Mouse (Mus musculus): Measurements from ENCODE around the gene Eef1akmt4. TPM values are rescaled to one million over a fixed set of nuclear protein-coding genes. Genes with fewer than 3 reads are reported as not detected.
A peak's percentile ranks its signal among the peaks of the same experiment; 100 is the strongest.

The Eef1akmt4 gene
- polyA plus RNA-seq (2011; ENCODE audit: insufficient read length, low read depth, missing spikeins) = 14.3 and 15.2 TPM in 2 replicates

- Histone ChIP-seq H3K4me3 (ENCODE audit: insufficient read depth, low read length) (peak within 1 kb of the TSS; percentile 98), H3K27ac (ENCODE audit: insufficient read depth, low read length) (peak within 1 kb of the TSS; percentile 74), H3K4me1 (ENCODE audit: control insufficient read depth, insufficient read depth, low read length) (peaks cover 2% of the 10 kb centered on the region; the same call in 1 of the 2 replicates)
- TF ChIP-seq CTCF (IDR thresholded peaks at IDR 0.05; ENCODE audit: borderline replicate concordance, insufficient read depth, low read length) = no peak
- peak; percentile 77 for TF ChIP-seq POLR2A (IDR thresholded peaks at IDR 0.05; ENCODE audit: low read depth, low read length)
Observed at GRCm38 (mm10) chr16:20611357-20612227, at the start of gene Eef1akmt4, which contains the start of the genes Gm49333 and Alg3. Gene Eef1akmt4 (plus strand): TSS chr16:20611593. Gene Gm49333 (plus strand): TSS chr16:20611610. Gene Alg3 (minus strand): TSS chr16:20611735.

GRCm38 (mm10) chr16:20565075-20565474, 46.3 kb upstream of the Eef1akmt4 start:
- TF ChIP-seq CTCF (IDR thresholded peaks at IDR 0.05; ENCODE audit: borderline replicate concordance, insufficient read depth, low read length) = no peak
- TF ChIP-seq POLR2A (IDR thresholded peaks at IDR 0.05; ENCODE audit: low read depth, low read length) = 0 out of 2 replicates have a peak, but pooled peaks have one; percentile 9
- H3K27ac ChIP-seq (ENCODE audit: insufficient read depth, low read length) = no peak overlapping the region
- H3K4me3 ChIP-seq (ENCODE audit: insufficient read depth, low read length) = no peak overlapping the region
- H3K4me1 ChIP-seq (ENCODE audit: control insufficient read depth, insufficient read depth, low read length) = no peaks in the 10 kb centered on the region

GRCm38 (mm10) chr16:20589366-20589938, 21.9 kb upstream of the Eef1akmt4 start, which contains the start of gene Vwa5b2:
Gene Vwa5b2 (plus strand): TSS chr16:20589471.
- Histone ChIP-seq H3K27ac (ENCODE audit: insufficient read depth, low read length) (no peak within 1 kb of the TSS), H3K4me3 (ENCODE audit: insufficient read depth, low read length) (peak within 1 kb of the TSS; percentile 32), H3K4me1 (ENCODE audit: control insufficient read depth, insufficient read depth, low read length) (peaks cover 4% of the 10 kb centered on the region; the same call in 1 of the 2 replicates)
- TF ChIP-seq POLR2A (IDR thresholded peaks at IDR 0.05; ENCODE audit: low read depth, low read length) (no peak), CTCF (IDR thresholded peaks at IDR 0.05; ENCODE audit: borderline replicate concordance, insufficient read depth, low read length) (no peak)

GRCm38 (mm10) chr16:20589939-20590679, 21.3 kb upstream of the Eef1akmt4 start:
- H3K4me1 ChIP-seq (ENCODE audit: control insufficient read depth, insufficient read depth, low read length) = peaks cover 4% of the 10 kb centered on the region; the same call in 1 of the 2 replicates
- peak overlapping the region; percentile 32 for H3K4me3 ChIP-seq (ENCODE audit: insufficient read depth, low read length)
- TF ChIP-seq CTCF (IDR thresholded peaks at IDR 0.05; ENCODE audit: borderline replicate concordance, insufficient read depth, low read length) = no peak
- no peak for TF ChIP-seq POLR2A (IDR thresholded peaks at IDR 0.05; ENCODE audit: low read depth, low read length)
- H3K27ac ChIP-seq (ENCODE audit: insufficient read depth, low read length) = no peak overlapping the region

- peaks cover 4% of the 10 kb centered on the region; the same call in 1 of the 2 replicates for H3K4me1 ChIP-seq (ENCODE audit: control insufficient read depth, insufficient read depth, low read length)
- TF ChIP-seq CTCF (IDR thresholded peaks at IDR 0.05; ENCODE audit: borderline replicate concordance, insufficient read depth, low read length) (no peak), POLR2A (IDR thresholded peaks at IDR 0.05; ENCODE audit: low read depth, low read length) (no peak)
- H3K4me3 ChIP-seq (ENCODE audit: insufficient read depth, low read length) = no peak overlapping the region
Observed at GRCm38 (mm10) chr16:20590680-20591038, 20.7 kb upstream of the Eef1akmt4 start.

GRCm38 (mm10) chr16:20591076-20591705, 20.2 kb upstream of the Eef1akmt4 start:
- TF ChIP-seq CTCF (IDR thresholded peaks at IDR 0.05; ENCODE audit: borderline replicate concordance, insufficient read depth, low read length) = no peak
- TF ChIP-seq POLR2A (IDR thresholded peaks at IDR 0.05; ENCODE audit: low read depth, low read length) = no peak
- Histone ChIP-seq H3K27ac (ENCODE audit: insufficient read depth, low read length) (no peak overlapping the region), H3K4me3 (ENCODE audit: insufficient read depth, low read length) (no peak overlapping the region), H3K4me1 (ENCODE audit: control insufficient read depth, insufficient read depth, low read length) (peaks cover 4% of the 10 kb centered on the region; the same call in 1 of the 2 replicates)

More at GRCm38 (mm10) chr16:20590680-20591038, 20.7 kb upstream of the Eef1akmt4 start:
- no peak overlapping the region for H3K27ac ChIP-seq (ENCODE audit: insufficient read depth, low read length)

GRCm38 (mm10) chr16:20595060-20595673, 16.2 kb upstream of the Eef1akmt4 start:
- H3K4me3 ChIP-seq (ENCODE audit: insufficient read depth, low read length) = no peak overlapping the region
- TF ChIP-seq POLR2A (IDR thresholded peaks at IDR 0.05; ENCODE audit: low read depth, low read length) (no peak), CTCF (IDR thresholded peaks at IDR 0.05; ENCODE audit: borderline replicate concordance, insufficient read depth, low read length) (no peak)
- H3K4me1 ChIP-seq (ENCODE audit: control insufficient read depth, insufficient read depth, low read length) = peaks cover 2% of the 10 kb centered on the region; the same call in 1 of the 2 replicates
- no peak overlapping the region for H3K27ac ChIP-seq (ENCODE audit: insufficient read depth, low read length)

- TF ChIP-seq CTCF (IDR thresholded peaks at IDR 0.05; ENCODE audit: borderline replicate concordance, insufficient read depth, low read length) = no peak
- TF ChIP-seq POLR2A (IDR thresholded peaks at IDR 0.05; ENCODE audit: low read depth, low read length) = no peak
- Histone ChIP-seq H3K4me1 (ENCODE audit: control insufficient read depth, insufficient read depth, low read length) (no peaks in the 10 kb centered on the region), H3K27ac (ENCODE audit: insufficient read depth, low read length) (no peak overlapping the region), H3K4me3 (ENCODE audit: insufficient read depth, low read length) (no peak overlapping the region)
Observed at GRCm38 (mm10) chr16:20595737-20596136, 15.7 kb upstream of the Eef1akmt4 start.
